Mouse (Mus musculus) heart, adult 9 months (tissue): ENCODE data around the gene Cela2a.

Experiments
- DNase-seq, 2 experiments: peaks; one replicate each; pipeline ENCODE4 v3.0.0; 2022; ENCODE audit warnings: low spot score in 2 of 2

Gene Cela2a

DNA sequence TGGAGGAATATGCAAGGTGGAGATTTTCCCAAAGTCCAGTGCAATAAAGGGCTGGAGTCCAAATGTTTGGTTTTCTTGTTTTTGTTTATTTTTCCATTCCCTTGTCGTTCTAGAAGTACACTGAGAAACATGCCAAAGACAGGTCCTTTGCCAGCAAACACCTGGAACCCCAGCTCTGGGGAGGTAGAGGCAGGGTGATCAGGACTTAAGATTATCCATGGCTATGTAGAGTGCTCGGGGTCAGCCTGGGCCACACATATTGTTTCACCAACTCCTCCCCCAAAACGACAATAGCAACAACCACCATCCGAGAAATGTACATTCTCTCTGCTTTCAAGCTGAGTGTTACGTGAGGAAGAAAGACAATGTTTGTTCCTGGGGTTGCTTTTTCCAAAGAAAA is at the start of gene Cela2a:
Gene Cela2a (minus strand): TSS at position 101 of the 400 bp plus-strand sequence.
- no peak for DNase-seq

DNA sequence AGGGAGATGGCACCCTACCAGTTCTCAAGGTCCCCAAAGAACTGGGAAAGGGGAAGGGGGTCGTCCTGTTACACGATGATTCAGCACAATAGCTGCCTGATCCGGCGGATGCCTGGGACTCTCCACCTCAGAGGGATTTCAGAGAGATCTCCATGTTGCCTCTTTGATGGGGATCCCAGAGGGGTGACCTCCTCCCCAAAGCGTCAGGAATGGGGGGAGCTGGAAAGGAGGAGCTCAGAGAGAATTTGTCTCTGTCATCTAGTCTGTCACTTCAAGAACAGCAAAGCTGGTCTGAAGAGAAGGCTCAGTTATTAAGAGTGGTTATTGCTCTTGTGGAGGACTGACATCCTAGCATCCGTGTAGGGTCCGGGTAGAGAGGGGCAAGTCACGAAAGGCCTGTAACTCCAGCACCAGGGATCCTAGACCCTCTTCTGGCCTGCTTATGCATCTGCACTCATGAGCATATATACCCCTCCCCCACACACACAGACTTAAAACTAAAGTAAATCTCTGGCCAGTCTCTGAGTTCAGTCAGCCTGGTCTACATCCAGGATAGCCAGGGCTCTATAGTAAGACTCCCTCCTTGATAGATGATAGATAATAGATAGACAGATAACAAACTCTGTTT is 49.6 kb upstream of the Cela2a start:
- no peak for DNase-seq

GRCm38 (mm10) chr4:141874601-141875460 is 48.9 kb upstream of the Cela2a start, which contains the start of gene Efhd2:
Efhd2 (minus strand) TSS chr4:141874920.
- peak; percentile 85 to 87 for DNase-seq

- DNase-seq = no peak
Measured at GRCm38 (mm10) chr4:141874111-141874600, 48.2 kb upstream of the Cela2a start.

- peak in 1 of 2 experiments; percentile 68 for DNase-seq
Measured at GRCm38 (mm10) chr4:141872977-141873376, 47.0 kb upstream of the Cela2a start.

DNA sequence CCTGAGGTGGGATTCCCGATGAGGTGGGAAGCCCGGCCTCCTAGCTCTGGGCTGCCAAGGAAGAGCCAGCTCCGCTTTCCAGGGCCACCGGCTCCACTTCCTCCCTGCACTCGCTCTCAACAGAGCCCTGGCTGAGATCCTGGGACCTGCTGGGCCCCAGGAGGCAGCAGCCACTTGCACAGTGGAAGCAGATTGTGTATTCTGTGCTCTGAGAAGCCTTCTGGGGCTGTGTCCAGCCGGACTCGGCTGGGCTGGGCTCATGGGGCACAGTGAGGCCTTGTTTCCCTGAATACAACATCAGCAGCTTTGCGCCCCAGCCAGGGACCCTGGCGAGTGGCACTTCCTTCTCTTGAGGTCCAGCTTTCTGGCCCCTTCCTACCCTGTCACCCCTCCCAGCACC is 45.9 kb upstream of the Cela2a start:
- DNase-seq = no peak

- no peak for DNase-seq
Measured at GRCm38 (mm10) chr4:141871333-141871725, 45.4 kb upstream of the Cela2a start.

DNA sequence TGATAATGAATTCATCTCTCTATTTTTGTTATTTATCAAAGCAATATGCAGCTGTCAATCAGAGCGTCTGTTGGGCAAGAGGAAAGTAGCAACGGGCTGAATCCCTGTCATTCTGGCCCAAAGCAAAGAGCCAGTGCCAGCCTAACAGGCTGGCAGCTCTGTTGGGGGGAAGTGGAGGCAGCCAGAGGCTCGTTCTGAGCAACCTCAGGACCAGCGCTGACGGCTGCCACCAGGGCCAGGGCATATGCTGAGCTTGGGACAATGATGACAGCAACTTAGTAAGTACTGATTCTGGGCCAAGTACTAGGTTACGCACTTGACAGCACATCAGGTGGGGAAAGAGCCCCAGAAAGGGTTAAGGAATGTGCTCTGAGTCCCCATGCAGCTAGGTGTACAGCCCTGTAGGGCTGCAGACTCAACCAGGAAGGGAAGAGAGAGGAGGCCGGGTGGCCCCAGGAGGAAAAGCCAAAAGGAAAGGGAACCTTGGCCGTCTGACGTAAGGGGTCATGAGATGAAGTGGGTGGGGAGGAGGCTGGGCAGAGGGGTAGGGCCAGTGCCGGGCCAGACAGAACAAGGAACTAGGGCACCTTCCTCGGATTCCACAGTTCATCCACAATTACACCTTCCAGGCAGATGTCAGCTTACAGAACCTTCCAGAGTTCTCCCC is 44.8 kb upstream of the Cela2a start:
- DNase-seq = peak in 1 of 2 experiments; percentile 67

GRCm38 (mm10) chr4:141869436-141870215 is 43.7 kb upstream of the Cela2a start:
- no peak for DNase-seq

DNA sequence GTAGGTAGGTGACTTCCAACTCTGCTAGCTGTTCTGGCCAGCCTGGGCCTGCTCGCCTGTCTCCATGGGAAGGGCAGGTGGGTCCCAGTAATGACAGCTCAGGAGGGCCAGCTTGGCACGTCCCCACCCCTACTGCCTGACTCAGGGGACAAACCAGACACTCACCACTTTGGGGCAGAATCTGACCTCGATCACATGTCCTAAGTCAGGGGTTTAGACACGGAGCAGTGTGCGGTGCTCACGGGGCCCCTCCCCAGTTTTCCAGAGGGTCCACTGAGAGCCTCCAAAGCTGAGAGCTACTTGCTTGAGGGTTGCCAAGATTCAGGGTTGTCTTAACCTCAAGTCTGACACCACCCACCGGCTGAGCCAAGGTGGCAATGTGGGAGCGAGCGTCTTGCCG is 42.1 kb upstream of the Cela2a start:
- no peak for DNase-seq

DNA sequence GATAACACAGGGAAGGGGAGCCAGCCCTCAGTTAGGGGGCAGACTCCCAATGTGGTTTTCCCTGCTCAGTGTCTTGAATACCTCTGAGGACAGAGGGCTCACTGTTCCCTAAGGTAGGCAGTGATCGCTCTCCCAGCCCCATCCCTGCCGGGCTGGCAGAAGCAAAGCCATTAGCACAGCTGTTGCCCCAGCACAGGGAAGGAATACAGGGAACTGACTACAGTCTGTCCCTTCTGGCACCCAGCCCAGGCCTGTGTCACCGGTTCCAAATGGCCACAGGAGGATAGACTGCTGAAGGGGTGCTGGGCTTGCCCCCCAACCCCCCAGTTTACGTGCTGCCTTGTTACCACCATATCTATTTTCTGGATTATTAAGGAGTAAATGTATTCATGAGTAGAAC is 41.5 kb upstream of the Cela2a start:
- DNase-seq = peak in 1 of 2 experiments; percentile 62

GRCm38 (mm10) chr4:141866933-141867490 is 41.1 kb upstream of the Cela2a start:
- no peak for DNase-seq

DNA sequence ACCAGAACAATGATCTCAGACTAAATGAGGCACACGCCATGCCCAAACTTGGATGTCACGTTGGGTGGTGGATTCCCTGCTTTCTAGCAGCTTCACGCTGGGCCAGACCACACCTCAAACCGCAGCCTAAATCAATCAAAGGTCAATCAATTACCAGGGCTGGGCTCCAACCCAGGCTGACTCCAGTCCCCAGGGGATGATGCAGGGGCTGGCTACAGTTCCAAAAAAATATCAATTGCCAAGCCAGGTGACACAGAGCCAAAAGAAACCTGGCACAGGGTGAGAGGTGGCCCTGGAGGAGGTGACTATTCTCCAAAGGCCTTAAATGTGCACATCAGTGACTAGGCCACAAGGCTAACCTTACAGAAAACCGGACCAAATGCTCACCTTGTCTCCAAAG is 39.6 kb upstream of the Cela2a start:
- no peak for DNase-seq

DNA sequence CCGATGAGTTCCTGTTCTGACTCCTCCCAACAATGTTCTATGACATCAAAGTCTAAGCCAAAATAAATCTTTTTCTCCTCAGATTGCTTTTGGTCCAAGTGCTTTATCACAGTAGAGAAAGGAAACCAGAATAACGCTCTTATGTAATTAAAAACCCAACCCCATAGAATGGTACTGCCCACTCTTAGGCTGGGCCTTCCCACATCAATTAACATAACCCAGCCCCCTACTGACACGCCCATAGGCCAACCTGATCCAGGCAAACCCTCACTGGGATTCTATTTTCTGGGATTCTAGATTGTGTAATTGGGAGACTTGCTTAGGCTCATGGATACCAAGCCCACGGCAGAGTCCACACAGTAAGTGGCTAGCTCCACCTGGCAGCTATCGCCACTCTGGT is 39.0 kb upstream of the Cela2a start:
- no peak for DNase-seq

DNA sequence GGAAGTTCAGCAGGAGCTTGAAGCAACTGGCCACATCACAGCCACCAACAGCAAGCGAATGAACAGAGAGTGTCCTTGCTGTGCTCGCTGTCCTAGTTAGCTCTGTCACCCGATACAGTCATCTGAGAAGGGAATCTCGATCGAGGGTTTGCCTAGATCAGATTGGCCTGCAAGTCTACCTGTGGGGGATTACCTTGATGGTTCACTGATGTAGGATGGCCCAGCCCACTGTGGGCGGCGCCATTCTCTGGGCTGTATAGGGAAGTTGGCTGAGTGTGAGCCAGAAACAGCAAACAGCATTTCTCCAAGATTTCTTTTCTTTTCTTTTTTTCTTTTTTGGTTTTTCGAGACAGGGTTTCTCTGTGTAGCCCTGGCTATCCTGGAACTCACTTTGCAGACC is 38.5 kb upstream of the Cela2a start:
- DNase-seq = no peak

DNA sequence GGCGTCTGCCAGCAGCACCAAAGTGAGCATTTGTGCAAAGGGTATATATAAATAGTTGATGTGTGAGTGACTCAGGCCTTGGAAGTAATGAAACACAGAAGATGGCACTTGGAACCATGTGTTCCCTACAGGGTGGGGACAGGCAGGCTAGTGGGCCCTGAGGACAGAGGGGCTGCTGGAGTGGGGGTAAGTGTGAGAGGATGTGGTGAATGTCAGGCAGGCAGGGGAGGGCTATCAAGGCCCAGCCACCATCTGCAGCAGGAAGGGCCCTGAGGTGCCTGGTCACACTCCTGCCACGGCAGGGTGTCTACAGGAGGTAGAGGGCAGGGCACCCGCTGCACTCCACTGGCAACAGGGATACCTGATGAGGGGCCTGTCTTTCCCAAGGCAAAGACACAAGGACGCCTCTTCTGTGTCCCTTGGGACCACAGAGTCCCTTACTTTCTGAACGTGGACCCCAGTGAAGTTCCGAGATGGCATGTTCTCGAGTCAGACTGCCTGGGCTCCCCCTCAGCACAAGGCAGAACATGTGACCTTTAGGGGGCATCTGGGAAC is 37.8 kb upstream of the Cela2a start:
- no peak for DNase-seq

DNA sequence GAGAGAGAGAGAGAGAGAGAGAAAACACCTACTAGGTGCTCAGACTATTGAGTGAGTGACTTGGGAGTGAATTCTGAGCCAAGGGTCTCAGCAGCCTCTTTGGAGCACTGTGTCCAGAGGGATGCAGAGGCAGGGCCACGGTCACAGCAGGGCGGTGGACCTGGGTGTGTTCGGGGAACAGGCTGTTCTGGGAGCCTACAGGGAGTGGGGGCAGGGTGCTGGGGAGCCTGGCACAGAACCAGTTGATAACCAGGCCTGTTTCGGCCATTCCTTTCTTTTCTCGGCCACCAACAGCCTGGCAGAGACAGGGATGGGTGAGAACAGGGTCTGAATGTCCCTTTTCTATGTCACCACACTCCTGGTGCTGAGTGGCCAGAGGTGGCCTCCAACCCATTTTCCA is 36.9 kb upstream of the Cela2a start:
- DNase-seq = no peak

- no peak for DNase-seq
Measured at GRCm38 (mm10) chr4:141861591-141862295, 35.8 kb upstream of the Cela2a start.

GRCm38 (mm10) chr4:141860246-141860841 is 34.4 kb upstream of the Cela2a start:
- DNase-seq = no peak

DNA sequence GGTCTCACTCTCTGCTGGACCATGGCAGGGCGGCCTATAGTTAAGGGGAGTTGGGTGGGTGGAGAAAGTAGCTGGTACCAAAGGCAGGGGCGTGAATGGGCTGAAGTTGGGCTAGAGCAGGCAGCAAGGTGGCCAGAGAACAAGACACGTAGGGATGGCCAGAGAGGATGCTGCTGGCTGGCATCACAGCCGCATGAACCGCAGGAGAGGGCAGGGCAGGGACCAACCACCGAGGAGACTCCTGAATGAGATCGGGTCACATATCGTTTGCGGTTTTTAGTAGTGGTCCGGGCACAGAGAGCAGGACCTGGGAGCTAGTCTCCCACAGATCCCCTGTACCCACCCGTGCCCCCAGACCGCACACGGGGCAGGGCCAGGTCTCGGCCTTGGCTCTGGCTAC is 33.4 kb upstream of the Cela2a start:
- DNase-seq = no peak
